Mouse (Mus musculus) lung, postnatal 14 days (tissue): Measurements from ENCODE around the gene Adgrd1.

Experiments used
- DNase-seq: peaks from one replicate; pipeline ENCODE4 v3.0.0; 2021

Adgrd1 gene

GRCm38 (mm10) chr5:129211385-129212031 is 115.0 kb downstream of the Adgrd1 start:
- no peak for DNase-seq

- no peak for DNase-seq
These were observed 117.5 kb downstream of the Adgrd1 start for GRCm38 (mm10) chr5:129214023-129214422.

- DNase-seq = no peak
These were observed 119.5 kb downstream of the Adgrd1 start for GRCm38 (mm10) chr5:129216001-129216400.

GRCm38 (mm10) chr5:129217481-129218221 is 121.1 kb downstream of the Adgrd1 start:
- DNase-seq = no peak

- DNase-seq = no peak
These were observed 121.6 kb downstream of the Adgrd1 start for GRCm38 (mm10) chr5:129218222-129218505.

- DNase-seq = no peak
These were observed 122.0 kb downstream of the Adgrd1 start for GRCm38 (mm10) chr5:129218537-129218981.

GRCm38 (mm10) chr5:129219178-129219760 is 122.7 kb downstream of the Adgrd1 start:
- DNase-seq = no peak

- DNase-seq = no peak
These were observed 129.4 kb downstream of the Adgrd1 start for GRCm38 (mm10) chr5:129225810-129226450.

- no peak for DNase-seq
These were observed 131.6 kb downstream of the Adgrd1 start for GRCm38 (mm10) chr5:129228171-129228570.

GRCm38 (mm10) chr5:129233301-129233700 is 136.8 kb downstream of the Adgrd1 start:
- DNase-seq = no peak

- no peak for DNase-seq
These were observed 137.4 kb downstream of the Adgrd1 start for GRCm38 (mm10) chr5:129233881-129234432.

GRCm38 (mm10) chr5:129236366-129236765 is 139.8 kb downstream of the Adgrd1 start:
- no peak for DNase-seq

- DNase-seq = no peak
These were observed 145.3 kb downstream of the Adgrd1 start for GRCm38 (mm10) chr5:129241865-129242264.

- DNase-seq = no peak
These were observed 145.7 kb downstream of the Adgrd1 start for GRCm38 (mm10) chr5:129242265-129242664.

GRCm38 (mm10) chr5:129243120-129243519 is 146.6 kb downstream of the Adgrd1 start:
- DNase-seq = no peak

GRCm38 (mm10) chr5:129244392-129244791 is 147.8 kb downstream of the Adgrd1 start:
- DNase-seq = no peak

- peak; percentile 7 for DNase-seq
These were observed 152.5 kb downstream of the Adgrd1 start for GRCm38 (mm10) chr5:129249080-129249479.
